Mouse (Mus musculus) 3134 (cell line): ENCODE data around the gene Wdsub1.

Source experiments
- DNase-seq: peaks from one replicate; pipeline ENCODE4 v3.0.0-alpha.2; 2011; ENCODE audit warnings: low spot score; ENCODE audit not compliant: insufficient read length; ENCODE audit errors: extremely low read depth

Gene Wdsub1

GRCm38 (mm10) chr2:59810039-59810438 lies 72.4 kb downstream of the Wdsub1 start:
- DNase-seq: no peak

- no peak for DNase-seq
Observed at GRCm38 (mm10) chr2:59808608-59809007, 73.8 kb downstream of the Wdsub1 start.

- DNase-seq: no peak
Observed at GRCm38 (mm10) chr2:59806038-59806437, 76.4 kb downstream of the Wdsub1 start.

GRCm38 (mm10) chr2:59805595-59805994 lies 76.8 kb downstream of the Wdsub1 start:
- DNase-seq: no peak

GRCm38 (mm10) chr2:59802722-59803387 lies 79.5 kb downstream of the Wdsub1 start:
- DNase-seq: no peak
